Mouse (Mus musculus) stomach, postnatal 0 days (tissue): Measurements from ENCODE around the gene 4930590J08Rik.

ENCODE experiments used
- CTCF ChIP-seq: IDR thresholded peaks from 2 replicates; pipeline ENCODE4 v1.5.1; 2016; ENCODE audit warnings: antibody characterized with exemption, low read depth, mild to moderate bottlenecking, moderate library complexity
- EP300 ChIP-seq: optimal IDR thresholded peaks from 2 replicates; pipeline ENCODE3; 2016; ENCODE audit warnings: antibody characterized with exemption

- no peak for TF ChIP-seq CTCF
- no peak for TF ChIP-seq EP300
Observed at GRCm38 (mm10) chr6:91993795-91994505, 91.3 kb downstream of the 4930590J08Rik start.
